Mouse (Mus musculus) brain, embryonic 18.5 days (tissue): ENCODE data around the gene Bod1l.

ENCODE experiments used
- DNase-seq: peaks from one replicate; pipeline ENCODE4 v3.0.0-alpha.2; 2012; ENCODE audit warnings: low read depth, low spot score

Gene Bod1l

DNA sequence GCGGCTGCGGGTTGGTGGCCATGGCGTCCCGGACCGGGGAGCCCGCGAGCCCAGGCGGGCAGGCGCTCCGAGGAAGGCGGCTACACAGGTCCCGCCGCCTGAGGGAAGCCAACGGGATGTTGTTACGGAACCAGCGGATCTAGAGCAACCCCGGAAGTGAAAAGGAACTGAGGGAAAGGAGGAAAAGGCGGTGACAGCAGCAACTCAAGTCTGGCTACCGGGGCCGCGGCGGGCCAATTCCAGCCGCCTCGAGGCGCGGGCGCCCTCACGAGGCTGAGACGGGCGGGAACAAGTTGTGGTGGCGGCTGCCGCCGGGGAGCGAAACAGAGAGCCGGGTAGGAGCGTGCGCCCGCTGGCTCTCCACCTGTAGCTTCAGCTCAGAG lies at the start of gene Bod1l:
TSS of gene Bod1l (minus strand) at position 169 of the 383 bp plus-strand sequence.
- peak; percentile 92 for DNase-seq

DNA sequence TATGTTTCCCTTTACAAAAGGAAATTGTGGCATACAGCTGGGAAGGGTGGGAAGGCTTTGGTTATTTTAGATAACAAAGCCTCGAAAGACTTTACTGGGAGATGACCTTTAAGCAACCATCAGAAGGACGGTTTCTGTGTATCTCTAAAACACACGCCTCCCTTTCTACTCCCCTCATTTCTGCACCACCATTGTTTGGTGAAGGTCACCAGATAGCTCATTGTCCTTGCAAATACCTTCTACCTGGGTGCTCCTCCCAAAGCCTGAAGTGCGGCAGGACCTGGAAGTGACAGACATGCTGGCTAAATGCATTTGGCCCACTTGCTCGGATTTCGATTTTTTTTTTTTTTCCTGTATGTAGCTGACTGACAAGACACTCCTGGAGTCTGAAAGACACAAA lies 49.2 kb upstream of the Bod1l start:
- no peak for DNase-seq

DNA sequence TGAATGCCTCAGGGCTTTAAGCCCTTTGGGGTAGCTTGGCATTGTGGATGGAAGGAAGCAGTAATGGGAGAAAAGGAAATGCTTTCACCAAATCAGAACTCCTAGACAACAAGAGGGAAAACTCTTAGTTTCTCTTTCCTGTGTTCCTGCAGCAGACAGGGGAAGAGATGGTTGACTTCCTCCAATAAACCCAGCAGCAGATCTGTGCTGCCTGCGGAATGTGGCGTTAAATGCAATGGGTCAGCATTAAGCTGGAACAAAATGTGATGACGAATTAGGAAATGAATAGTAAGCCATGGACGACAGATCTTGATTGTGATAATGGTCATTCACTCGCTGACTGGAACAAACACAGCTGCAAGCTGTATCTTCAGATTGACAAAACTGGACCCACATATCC lies 46.8 kb upstream of the Bod1l start:
- DNase-seq: no peak

DNA sequence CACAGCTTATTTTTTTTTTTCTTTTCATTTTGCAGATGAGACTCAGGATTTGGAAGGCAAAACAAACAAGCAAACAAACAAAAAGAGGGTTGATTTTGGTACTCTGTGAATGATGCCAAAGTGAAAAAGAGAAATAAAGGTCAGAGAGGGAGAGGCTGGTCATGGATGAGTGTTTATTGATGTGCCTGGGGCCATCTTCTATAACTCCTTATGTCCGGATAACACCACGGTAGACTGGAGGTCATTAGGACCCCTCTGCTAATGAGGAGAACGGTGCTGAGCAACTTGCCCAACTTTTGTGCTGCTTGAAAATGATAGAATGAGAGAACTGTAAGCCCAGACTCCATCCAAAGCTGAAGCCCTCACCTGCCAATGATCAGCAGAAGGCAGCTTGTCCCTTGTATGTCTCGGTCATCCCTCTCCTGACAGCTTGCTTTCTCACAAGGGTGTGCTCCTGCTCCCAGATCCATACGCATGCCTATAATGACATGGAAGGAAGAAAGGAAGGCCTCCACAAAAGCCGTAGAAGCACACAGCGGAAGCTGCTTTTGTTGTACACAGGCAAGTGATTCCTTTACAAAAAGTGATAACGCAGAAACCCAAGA lies 45.2 kb upstream of the Bod1l start:
- no peak for DNase-seq

DNA sequence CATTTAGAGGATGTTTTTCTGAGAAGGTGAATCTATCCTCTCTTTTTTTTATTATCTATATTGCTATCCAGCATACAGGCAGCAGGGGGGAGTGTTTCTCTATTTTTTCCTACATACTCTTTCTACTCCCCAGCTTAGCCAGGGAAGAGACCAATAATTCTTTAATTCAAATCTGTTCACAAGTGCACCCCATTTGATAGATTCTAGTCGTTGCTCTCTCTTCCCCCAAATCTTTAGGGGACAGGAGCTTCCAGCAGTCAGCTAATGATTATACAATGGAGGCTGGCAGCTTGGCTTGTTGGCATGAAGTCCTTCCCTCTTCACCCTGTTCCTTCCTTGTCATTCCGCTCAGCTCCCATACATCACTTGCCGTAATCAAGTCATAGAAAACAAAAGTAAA lies 44.7 kb upstream of the Bod1l start:
- no peak for DNase-seq

DNA sequence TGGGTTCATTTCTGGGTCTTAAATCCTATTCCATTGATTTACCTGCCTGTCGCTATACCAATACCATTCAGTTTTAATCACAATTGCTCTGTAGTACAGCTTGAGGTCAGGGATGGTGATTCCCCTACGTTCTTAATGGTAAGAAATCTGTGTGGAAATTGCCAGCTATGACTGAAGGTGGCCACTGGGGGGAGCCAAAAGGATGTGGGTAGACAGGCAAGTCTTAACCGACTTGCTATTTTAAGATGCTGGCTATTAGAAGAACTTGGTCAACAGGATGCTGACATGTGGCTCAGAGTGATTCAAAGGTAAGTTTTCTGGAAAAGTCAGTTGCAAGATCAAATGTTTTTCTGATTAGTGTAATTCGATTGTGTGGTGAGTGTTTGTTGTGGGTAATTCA lies 43.6 kb upstream of the Bod1l start:
- DNase-seq: no peak

DNA sequence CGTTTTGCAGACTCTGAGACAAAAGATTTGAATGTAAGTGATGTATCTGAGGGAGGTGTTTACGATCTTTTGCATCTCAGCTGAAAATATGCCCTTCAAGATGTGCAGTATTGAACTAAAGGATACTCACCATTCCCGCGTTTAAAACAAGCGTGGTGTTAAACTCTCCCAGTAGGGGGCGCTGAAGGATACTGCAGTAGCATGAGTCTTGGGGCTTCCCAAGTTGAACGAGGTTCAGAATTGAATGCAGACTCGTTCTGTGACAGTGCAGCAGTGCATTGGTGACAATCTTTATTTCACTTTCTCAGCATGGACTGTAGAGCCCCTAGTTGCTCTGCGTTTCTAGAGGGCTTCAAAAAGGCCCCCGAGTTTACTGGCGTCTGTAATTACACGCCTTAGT lies 40.4 kb upstream of the Bod1l start:
- no peak for DNase-seq

DNA sequence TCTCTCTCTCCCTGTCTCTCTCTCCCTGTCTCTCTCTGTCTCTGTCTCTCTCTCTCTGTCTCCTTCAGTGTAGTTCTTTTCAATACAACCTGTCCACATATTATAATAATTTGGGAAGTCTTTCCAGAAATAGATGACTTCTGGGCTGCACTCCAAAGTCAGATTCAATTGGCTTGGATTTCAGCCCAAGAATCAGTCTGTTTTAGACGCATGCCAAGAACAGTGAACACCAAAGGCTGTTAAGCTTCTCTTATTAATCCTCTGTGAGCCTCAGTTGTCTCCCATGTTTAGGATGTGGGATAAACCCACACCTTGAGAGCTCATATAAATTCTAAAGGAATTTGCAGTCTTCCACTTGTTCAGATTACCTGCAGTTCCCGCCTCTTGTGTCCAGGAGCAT lies 27.0 kb upstream of the Bod1l start:
- peak; percentile 60 for DNase-seq

DNA sequence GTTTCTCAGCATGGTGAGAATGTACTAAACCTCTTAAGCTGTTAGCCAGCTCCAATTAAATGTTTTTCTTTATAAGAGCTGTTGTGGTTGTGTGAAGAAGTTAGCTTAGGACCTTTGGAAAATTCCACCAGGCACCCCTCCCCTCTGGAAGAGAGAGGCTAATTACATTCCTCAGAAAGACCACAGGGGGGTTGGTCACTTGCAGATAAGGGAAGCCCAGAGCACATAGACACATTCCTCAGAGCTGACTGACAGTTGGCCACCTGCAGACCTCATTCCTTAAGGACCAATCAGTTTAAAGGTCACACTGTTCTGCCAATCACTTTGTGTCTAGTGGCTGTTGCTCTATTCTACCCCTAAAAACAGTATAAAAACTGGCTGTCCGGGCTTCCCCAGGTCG lies 11.7 kb upstream of the Bod1l start:
- DNase-seq: no peak

DNA sequence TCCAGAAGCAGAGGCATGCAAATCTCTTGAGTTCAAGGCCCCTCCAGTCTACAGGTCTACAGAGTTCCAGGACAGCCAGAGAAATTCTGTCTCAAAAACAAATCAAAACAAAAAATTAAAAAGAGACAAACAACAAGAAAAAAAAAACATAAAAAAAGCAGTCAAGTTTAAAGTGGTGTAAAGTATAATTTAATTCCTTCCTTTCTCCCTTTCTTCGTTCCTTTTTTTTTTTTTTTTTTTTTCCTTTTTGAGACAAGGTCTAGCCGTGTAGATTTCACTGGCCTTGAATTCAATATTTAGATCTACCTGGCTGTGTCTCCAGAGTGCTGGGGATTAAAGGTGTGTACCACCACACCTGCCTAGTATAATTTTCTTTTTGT lies 1.4 kb upstream of the Bod1l start:
- no peak for DNase-seq

DNA sequence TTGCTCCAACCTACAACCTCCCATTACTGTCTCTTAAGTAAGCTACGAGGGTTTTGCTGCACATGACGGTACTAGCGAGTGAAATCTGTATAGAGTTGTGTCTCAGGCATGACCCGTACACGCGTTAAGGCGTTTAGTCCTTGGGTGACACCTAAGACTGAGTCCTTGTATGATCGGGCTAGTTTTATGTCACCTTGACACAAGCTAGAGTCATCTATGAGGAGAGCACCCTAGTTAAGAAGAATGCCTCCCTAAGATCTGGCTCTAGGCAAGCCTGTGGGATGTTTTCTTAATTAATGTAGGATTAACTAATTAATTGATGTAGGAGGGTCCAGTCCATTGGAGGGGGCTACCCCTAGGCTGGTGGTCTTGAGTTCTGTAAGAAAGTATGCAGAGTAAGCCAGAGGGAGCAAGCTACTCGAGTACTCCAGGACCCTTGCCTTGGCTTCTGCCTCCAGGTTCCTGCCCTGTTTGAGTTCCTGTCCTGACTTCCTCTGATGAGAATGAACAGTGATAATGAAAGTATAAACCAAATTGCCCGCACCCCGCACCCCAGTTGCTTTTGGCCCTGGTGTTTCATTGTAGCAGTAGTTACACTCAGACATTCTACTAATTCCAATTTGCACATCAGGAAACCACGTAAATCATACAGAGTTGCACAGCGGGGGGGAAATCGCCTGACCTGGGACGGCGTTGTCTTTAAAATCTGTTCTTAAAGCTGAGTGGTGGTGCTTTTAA lies 874 bp upstream of the Bod1l start:
- no peak for DNase-seq

DNA sequence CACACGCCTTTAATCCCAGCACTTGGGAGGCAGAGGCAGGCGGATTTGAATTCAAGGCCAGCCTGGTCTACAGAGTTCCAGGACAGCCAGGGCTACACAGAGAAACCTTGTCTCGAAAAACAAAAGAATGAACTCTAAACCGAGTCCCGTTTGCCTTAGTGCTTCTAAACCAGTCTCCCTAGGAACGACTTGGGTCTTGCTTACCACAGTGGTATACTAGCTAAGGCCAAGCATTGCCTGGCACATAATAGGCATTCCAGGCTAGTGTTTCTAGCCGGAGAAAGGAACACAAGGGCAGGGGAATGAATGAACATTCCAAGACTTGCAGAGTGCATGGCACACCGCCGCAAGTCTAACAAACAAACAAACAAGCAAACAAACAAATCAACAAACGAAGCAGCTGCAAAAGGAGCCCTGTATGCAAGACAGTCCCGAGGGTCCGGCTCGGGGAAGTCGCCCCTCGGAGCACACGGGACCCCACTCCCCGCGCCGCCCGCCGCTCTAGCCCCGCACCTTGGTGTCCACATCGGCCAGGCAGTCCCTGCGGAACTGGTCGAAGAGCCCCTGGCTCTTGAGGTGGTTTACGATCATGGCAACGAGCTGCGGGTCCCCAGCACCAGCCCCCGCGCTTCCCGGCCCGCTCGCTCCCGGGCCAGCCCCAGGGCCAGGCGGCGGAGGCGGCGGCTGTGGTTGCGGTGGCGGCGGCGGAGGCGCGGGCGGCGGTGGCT lies 532 bp downstream of the Bod1l start:
- DNase-seq: no peak

DNA sequence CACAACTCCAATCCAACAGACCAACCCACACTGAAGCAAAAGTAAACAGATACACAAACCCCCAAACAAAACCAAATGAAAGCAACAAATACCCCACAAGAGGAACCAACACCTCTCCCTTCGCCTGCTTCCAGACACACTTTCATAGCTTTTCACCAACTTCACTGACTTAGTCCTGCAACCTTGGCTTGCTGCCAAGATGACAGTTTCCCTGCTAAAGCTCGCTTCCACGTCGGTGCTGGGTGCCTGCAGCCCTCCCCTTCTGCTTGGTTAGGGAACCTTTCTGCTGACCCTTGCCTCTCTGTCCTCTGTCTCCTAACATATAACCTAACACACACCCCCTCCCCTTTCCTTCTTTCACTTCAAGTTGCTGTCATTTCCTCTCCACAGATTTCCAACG lies 1.4 kb downstream of the Bod1l start:
- no peak for DNase-seq

DNA sequence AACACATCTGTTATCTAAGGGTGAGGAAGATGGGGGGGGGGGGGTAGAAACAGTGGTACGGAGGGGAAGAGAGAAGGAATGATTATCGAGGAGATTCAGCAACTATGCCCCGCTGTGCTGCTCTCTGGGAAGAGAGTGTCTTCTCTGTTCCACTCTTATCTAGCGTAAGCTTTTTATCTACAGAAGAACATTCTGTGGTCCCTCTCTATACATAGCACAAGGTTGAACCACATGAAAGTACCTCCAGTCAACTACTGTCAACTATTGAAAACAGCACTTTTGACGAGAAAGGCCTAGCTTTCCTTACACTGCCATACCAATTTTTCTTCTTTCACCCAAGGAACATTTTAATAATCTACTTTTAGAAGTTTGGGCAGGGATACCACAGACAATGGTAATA lies 2.4 kb downstream of the Bod1l start:
- no peak for DNase-seq

DNA sequence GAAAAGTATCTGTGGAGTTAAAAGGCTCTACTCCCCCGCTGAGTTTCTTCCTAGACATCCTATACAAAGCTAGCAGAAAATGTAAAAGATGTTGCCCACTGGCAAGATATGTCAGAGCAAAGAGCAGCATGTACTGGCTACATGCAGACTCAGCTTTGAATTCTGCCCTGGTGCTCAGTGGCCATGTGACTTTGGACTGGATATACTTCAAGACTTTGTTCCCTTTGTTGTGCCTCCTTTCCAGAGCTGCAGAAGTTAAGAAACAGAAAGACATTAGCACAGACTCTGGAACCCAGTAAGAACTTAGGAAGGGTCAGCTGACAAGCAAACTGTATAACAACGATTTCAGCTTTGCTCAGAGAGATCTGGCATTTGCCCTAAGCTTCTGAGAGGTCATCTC lies 14.0 kb downstream of the Bod1l start:
- DNase-seq: no peak

DNA sequence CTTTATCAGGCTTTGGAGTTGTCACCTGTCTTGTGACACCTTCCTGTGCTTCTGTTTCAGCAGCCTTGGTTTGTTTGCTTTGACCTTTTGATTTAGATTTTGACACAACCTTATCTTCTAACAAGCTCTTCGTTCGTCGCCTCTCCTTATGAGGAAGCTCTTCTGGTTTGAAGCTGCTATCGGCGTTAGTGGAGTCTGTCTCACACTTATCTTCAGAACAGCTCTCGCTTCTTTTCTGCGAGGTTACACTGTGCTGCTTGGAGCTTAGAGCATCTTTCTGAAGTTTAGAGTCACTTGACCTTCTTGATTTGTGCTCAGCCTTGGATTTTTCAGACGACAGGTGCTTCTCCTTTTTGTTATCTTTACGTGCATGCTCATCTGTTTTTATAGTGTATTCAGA lies 23.0 kb downstream of the Bod1l start:
- DNase-seq: no peak

DNA sequence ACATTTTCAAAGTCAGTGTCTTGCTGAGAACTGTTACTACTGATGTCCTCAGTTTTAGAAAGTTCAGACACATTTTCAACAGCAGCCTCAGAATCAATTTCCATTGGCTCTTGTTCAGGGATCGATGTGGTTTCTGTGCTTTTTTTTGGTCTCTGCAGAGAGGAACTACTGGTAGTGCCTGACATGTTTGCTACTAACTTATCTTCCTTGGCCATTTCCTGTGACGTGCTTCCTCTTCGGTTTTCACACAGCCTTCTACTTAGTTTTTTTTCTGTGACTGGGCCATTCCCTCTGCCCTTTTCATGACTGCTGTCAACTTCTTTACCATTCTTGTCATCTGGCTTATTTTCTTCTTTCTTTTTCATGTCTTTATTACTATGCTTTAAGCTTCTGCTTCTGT lies 23.6 kb downstream of the Bod1l start:
- DNase-seq: no peak

DNA sequence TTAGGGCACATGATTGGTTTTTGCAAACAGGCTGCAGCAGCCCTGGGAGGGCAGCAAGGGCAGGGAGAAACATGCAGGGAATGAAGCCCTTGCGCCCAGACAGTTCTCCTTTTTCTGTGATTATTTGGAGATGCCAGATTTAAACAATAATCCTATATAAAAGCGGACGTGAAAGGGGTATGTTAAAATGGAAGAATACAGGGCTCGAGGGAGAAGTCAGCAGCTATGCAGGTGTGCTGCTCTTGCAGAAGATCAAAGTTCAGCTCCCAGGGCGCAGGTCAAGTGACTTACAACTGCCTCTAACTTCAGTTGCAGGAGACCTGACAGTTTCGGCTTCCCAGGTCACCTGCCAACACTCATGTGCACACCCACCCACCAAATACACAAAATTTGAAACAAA lies 31.6 kb downstream of the Bod1l start:
- DNase-seq: no peak

DNA sequence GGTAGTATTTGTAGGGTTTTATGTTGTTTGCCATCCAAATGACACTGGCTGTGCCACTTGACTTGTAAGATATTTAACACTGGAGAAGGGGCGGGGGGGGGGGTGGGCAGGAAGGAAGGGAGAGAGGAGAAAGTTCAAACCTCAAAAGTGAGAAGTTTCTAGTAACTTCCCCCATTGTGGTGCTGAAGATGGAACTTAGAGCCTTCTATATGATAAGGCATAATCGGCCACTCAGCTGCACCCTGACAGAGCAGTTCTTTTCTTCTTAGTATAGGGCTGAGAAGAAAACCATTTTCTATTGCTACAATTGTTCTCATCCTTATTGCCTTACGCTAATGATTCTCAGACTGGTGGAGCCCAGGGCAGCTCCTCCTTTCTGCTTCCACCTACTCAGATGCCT lies 32.8 kb downstream of the Bod1l start:
- no peak for DNase-seq

DNA sequence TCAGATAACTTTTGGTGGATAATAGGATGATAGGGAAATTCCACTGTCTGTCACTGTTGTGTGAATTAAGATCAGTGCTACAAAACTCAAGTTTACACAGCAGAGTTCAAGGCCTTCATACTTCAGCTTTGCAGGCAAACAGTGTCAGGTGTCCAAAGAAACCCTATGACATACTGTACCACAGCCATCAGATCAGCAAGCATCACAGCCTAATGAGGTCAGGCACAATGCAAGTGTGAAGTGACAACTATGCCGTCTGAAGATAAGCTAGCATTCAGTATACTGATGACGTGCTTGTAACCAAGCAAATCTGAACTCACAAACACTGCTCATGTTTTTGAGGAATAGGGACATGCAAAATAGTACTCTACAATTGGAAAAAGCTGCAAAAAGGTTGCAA lies 36.7 kb downstream of the Bod1l start:
- no peak for DNase-seq

DNA sequence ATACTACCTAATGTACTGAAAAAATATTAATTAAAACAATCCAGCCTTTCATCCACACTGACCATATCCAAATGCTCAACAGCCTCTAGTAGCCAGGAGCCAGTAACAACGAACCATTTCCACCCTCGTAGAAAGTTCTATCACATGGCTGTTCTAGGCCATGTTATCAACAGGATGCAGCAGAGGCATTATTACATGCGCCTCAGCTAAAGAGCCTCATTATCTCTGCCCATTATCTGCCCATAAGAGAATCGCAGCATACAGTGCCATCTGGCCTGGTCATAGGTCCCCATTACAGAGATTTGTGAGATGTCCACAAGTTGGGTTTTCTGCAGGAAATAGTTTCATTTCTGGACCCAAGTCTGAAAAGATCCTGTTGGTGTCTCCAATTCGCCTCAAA lies 37.9 kb downstream of the Bod1l start:
- DNase-seq: no peak

DNA sequence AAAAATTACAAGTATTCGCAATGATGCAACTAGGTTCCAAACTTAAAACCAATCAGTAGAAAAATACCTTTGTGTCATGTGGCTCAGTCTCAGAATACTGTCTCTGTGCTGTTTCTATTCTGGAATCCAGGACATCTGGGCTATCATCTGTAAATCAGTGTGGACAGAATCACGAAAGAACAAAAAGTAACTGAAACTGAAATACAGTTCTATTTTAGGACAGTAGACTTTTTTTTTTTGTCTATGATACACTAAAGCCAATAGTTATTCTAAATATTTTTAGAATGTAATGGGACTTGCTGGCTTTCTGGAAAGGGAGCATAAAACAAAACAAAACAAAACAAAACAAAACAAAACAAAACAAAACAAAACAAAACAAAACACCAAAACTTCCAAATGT lies 39.0 kb downstream of the Bod1l start:
- DNase-seq: no peak

DNA sequence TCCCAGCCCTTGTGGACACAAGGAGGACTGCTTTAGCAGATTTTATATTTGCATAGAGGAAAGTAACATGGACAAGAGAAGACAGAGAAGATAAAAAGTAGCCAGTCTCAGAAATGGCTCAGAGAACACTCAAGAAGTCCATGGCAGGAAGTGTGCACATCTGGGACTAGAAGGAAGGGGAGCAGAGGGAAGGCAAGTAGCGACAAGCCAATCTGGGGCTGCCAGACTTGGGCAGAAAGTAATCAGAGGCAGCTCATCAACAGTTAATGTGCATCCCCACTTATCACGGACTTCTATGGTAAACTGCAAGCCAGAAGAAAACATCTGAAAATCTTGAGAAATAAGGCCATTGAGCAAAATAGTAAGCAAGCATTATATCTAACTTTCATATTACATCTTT lies 39.5 kb downstream of the Bod1l start:
- no peak for DNase-seq
